Mouse (Mus musculus) CH12.LX (cell line): ENCODE results near the gene C130050O18Rik.

Experiments used
- BHLHE40 ChIP-seq: IDR thresholded peaks from 2 replicates; pipeline ENCODE4 v1.6.1; 2011; ENCODE audit warnings: mild to moderate bottlenecking, low read depth, low read length, improper control_type of control experiment
- CHD2 ChIP-seq: IDR thresholded peaks from 2 replicates; pipeline ENCODE4 v1.6.1; 2011; ENCODE audit warnings: low read length, improper control_type of control experiment
- CTCF ChIP-seq, 2 experiments: IDR thresholded peaks in 1 of 2; conservative IDR thresholded peaks in 1 of 2; 2 replicates each; pipeline ENCODE4 v1.5.1; 2011 to 2012; ENCODE audit warnings: low read depth in 2 of 2, low read length in 2 of 2, improper control_type of control experiment in 1 of 2, inconsistent platforms in 1 of 2, mild to moderate bottlenecking in 1 of 2, moderate library complexity in 1 of 2
- E2F4 ChIP-seq: IDR thresholded peaks from 2 replicates; pipeline ENCODE4 v1.6.1; 2011; ENCODE audit warnings: low read depth, low read length, improper control_type of control experiment; ENCODE audit not compliant: insufficient replicate concordance
- EP300 ChIP-seq: IDR thresholded peaks from 2 replicates; pipeline ENCODE4 v1.6.1; 2011; ENCODE audit warnings: low read length, improper control_type of control experiment
- HCFC1 ChIP-seq: IDR thresholded peaks from 2 replicates; pipeline ENCODE4 v1.6.1; 2012; ENCODE audit warnings: low read depth, mild to moderate bottlenecking, inconsistent platforms, low read length, improper control_type of control experiment
- KAT2A ChIP-seq: IDR thresholded peaks from 2 replicates; pipeline ENCODE4 v1.6.1; 2012; ENCODE audit warnings: low read length, improper control_type of control experiment, inconsistent platforms; ENCODE audit not compliant: insufficient replicate concordance
- MAFK ChIP-seq: IDR thresholded peaks from 2 replicates; pipeline ENCODE4 v1.6.1; 2011; ENCODE audit warnings: low read length, improper control_type of control experiment; ENCODE audit not compliant: insufficient replicate concordance
- NRF1 ChIP-seq: IDR thresholded peaks from 2 replicates; pipeline ENCODE4 v1.6.1; 2014; ENCODE audit warnings: low read depth, mild to moderate bottlenecking, inconsistent platforms, low read length, improper control_type of control experiment, moderate library complexity
- POLR2A ChIP-seq: IDR thresholded peaks from 2 replicates; pipeline ENCODE4 v1.6.1; 2011; ENCODE audit warnings: low read depth, mild to moderate bottlenecking, improper control_type of control experiment, low read length
- POLR2AphosphoS2 ChIP-seq: IDR thresholded peaks from 2 replicates; pipeline ENCODE4 v1.6.1; 2011; ENCODE audit warnings: low read depth, low read length, improper control_type of control experiment
- RCOR1 ChIP-seq: conservative IDR thresholded peaks from 2 replicates; pipeline ENCODE4 v1.6.1; 2012; ENCODE audit warnings: low read depth, mild to moderate bottlenecking, inconsistent platforms, low read length, improper control_type of control experiment
- TCF12 ChIP-seq: IDR thresholded peaks from 2 replicates; pipeline ENCODE4 v1.6.1; 2014; ENCODE audit warnings: low read depth, mild to moderate bottlenecking, inconsistent platforms, low read length, improper control_type of control experiment

- no peak for TF ChIP-seq EP300
- TF ChIP-seq CHD2, result no peak
- TF ChIP-seq E2F4, result no peak
- no peak for TF ChIP-seq POLR2A
- TF ChIP-seq MAFK, result no peak
- TF ChIP-seq RCOR1, result no peak
- no peak for TF ChIP-seq KAT2A
- no peak for TF ChIP-seq HCFC1
- no peak for TF ChIP-seq BHLHE40
- TF ChIP-seq TCF12, result no peak
- TF ChIP-seq NRF1, result no peak
- no peak for TF ChIP-seq CTCF (conservative IDR thresholded peaks at IDR 0.05 in 1 of 2, IDR thresholded peaks at IDR 0.05 in 1 of 2; ENCODE audit: low read depth in 2 of 2, low read length in 2 of 2)
- TF ChIP-seq POLR2AphosphoS2, result no peak
Observed at GRCm38 (mm10) chr5:139441726-139442018, 36.6 kb downstream of the C130050O18Rik start.
